Mouse (Mus musculus): ENCODE results near the gene Aida. TPM values are rescaled to one million over a fixed set of nuclear protein-coding genes. Genes with fewer than 3 reads are reported as not detected.

Aida gene
- polyA plus RNA-seq, 1 experiment from 2014 or later: 53.6 TPM

GRCm38 (mm10) chr1:183366361-183366760 is 70.0 kb downstream of the Aida start:
- H3K4me2 ChIP-seq (replicated peaks): no peak overlapping the region
- H3K4me3 ChIP-seq (replicated peaks): no peak overlapping the region
- H3K4me1 ChIP-seq (replicated peaks): peaks cover 24% of the 10 kb centered on the region
- H3K27ac ChIP-seq: no peak overlapping the region
- H3K36me3 ChIP-seq: peaks cover 27% of the 10 kb centered on the region
- no peaks in the 10 kb centered on the region for H3K9me3 ChIP-seq
- WGBS: 81% methylated on average over 5 of the region's 5 CpGs
- no peak overlapping the region for H3K9ac ChIP-seq (replicated peaks)
- no peak for ATAC-seq
- H3K27me3 ChIP-seq: no peaks in the 10 kb centered on the region

GRCm38 (mm10) chr1:183368601-183369400 is 72.4 kb downstream of the Aida start:
- H3K27me3 ChIP-seq: no peaks in the 10 kb centered on the region
- H3K36me3 ChIP-seq: peaks cover 11% of the 10 kb centered on the region
- H3K4me3 ChIP-seq (replicated peaks): peak overlapping the region; percentile 74
- WGBS: 1% methylated on average over 54 of the region's 56 CpGs
- peak overlapping the region; percentile 81 for H3K27ac ChIP-seq
- peak; percentile 86 for ATAC-seq
- no peaks in the 10 kb centered on the region for H3K9me3 ChIP-seq
- H3K4me2 ChIP-seq (replicated peaks): peak overlapping the region; percentile 79
- H3K9ac ChIP-seq (replicated peaks): peak overlapping the region; percentile 87
- H3K4me1 ChIP-seq (replicated peaks): peaks cover 24% of the 10 kb centered on the region

GRCm38 (mm10) chr1:183369427-183370014 is 73.1 kb downstream of the Aida start, which contains the start of gene Mia3:
Gene Mia3 (minus strand): TSS chr1:183369553.
- Histone ChIP-seq H3K4me1 (replicated peaks) (peaks cover 24% of the 10 kb centered on the region), H3K4me2 (replicated peaks) (peak within 1 kb of the TSS; percentile 79), H3K9ac (replicated peaks) (peak within 1 kb of the TSS; percentile 87), H3K4me3 (replicated peaks) (peak within 1 kb of the TSS; percentile 74), H3K27ac (peak within 1 kb of the TSS; percentile 81), H3K36me3 (peaks cover 4% of the 10 kb centered on the region), H3K9me3 (0 out of 2 replicates have a peak, but pooled peaks cover 1% of the 10 kb centered on the region), H3K27me3 (no peaks in the 10 kb centered on the region)
- WGBS: 1% methylated on average over 44 of the region's 51 CpGs
- ATAC-seq: peak; percentile 98

- Histone ChIP-seq H3K27ac (no peak overlapping the region), H3K27me3 (no peaks in the 10 kb centered on the region), H3K36me3 (no peaks in the 10 kb centered on the region), H3K9me3 (peaks cover 5% of the 10 kb centered on the region), H3K4me2 (replicated peaks) (no peak overlapping the region), H3K9ac (replicated peaks) (no peak overlapping the region), H3K4me1 (replicated peaks) (peaks cover 6% of the 10 kb centered on the region), H3K4me3 (replicated peaks) (no peak overlapping the region)
- no peak for ATAC-seq
- 79% methylated on average over 5 of the region's 5 CpGs for WGBS
Measured at GRCm38 (mm10) chr1:183374728-183375127, 78.3 kb downstream of the Aida start.

Other genes starting within 250 kb of the Aida start
- gene Disp1, start 75.1 kb upstream of the Aida start, polyA plus RNA-seq (2015; fragmentation: Nextera tagmentation; extraction: Ambion mirVana): 8.0 and 9.2 TPM in 2 replicates
- gene Brox, start 679 bp downstream of the Aida start, polyA plus RNA-seq (2015; fragmentation: Nextera tagmentation; extraction: Ambion mirVana): 92.3 and 98.0 TPM in 2 replicates
- gene Mia3, start 73.0 kb downstream of the Aida start, polyA plus RNA-seq (2015; fragmentation: Nextera tagmentation; extraction: Ambion mirVana): 102 and 104 TPM in 2 replicates
- gene Taf1a, start 92.4 kb downstream of the Aida start, polyA plus RNA-seq (2015; fragmentation: Nextera tagmentation; extraction: Ambion mirVana): 16.9 and 18.3 TPM in 2 replicates
- 0.19 and 0.34 TPM in 2 replicates for gene Hhipl2, start 121.6 kb downstream of the Aida start, polyA plus RNA-seq (2015; fragmentation: Nextera tagmentation; extraction: Ambion mirVana)